Mouse (Mus musculus): ENCODE results near the gene Hist1h2ae. TPM values are rescaled to one million over a fixed set of nuclear protein-coding genes. Genes with fewer than 3 reads are reported as not detected.
A peak's percentile ranks its signal among the peaks of the same experiment; 100 is the strongest.
"Not testable (repeated sequence)": the region's sequence is repeated elsewhere in the genome, so short reads cannot be mapped to it uniquely, and the experiment has no call there.

Gene Hist1h2ae
- total RNA-seq, 1 experiment from 2014 or later, result 15.5 TPM

- no peak for DNase-seq
Observed at GRCm38 (mm10) chr13:23562699-23563462, 8.1 kb downstream of the Hist1h2ae start.

DNA sequence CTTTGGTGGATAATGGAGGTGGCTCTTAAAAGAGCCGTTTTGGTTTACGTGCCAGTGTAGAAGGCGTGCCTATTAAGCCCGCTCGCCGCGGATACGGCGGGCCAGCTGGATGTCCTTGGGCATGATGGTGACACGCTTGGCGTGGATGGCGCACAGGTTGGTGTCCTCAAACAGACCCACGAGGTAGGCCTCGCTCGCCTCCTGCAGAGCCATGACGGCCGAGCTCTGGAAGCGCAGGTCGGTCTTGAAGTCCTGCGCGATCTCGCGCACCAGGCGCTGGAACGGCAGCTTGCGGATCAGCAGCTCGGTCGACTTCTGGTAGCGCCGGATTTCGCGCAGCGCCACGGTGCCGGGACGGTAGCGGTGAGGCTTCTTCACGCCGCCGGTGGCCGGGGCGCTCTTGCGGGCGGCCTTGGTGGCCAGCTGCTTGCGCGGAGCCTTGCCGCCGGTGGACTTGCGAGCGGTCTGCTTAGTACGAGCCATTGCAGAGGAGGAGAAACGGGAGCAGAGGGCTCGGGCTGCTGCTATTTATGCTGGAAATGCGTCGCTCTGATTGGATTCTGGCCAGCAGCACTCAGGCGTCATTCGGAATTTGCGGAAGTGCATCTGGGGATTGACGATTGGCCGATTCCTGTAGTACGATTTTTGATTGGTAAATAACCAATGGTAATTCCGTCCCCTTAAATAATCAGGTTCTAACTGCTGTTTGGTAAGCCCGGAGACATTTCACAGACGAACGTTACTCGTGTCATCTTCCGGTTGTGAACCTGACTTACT is 8.9 kb downstream of the Hist1h2ae start, which contains the start of gene Hist1h3e:
Hist1h3e (minus strand) TSS at position 487 of the 777 bp plus-strand sequence.
- peak; percentile 84 for DNase-seq

DNA sequence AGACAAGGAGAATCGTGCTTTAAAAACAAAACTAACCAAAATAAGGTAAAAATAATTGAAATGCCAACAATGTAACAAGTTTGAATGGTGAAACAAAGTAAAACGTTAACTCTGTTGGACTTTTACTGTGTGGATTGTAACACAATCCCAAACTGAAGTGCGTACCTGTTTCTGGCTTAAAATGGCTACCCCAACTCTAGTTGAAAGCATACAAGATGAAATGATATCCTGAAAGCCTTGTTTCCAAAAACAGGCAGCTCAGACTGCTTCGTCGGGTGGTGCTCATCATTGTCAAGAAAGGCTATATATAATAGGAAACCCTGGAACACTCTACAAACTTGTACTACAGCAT is 9.5 kb downstream of the Hist1h2ae start:
- not testable (repeated sequence) for DNase-seq

- not testable (repeated sequence) for DNase-seq
Observed at GRCm38 (mm10) chr13:23560699-23561098, 10.3 kb downstream of the Hist1h2ae start.

GRCm38 (mm10) chr13:23556906-23557305 is 14.1 kb downstream of the Hist1h2ae start:
- no peak for DNase-seq

GRCm38 (mm10) chr13:23555839-23556416 is 15.1 kb downstream of the Hist1h2ae start:
- peak; percentile 30 for DNase-seq

GRCm38 (mm10) chr13:23554925-23555838 is 15.8 kb downstream of the Hist1h2ae start:
- peak; percentile 70 for DNase-seq

DNA sequence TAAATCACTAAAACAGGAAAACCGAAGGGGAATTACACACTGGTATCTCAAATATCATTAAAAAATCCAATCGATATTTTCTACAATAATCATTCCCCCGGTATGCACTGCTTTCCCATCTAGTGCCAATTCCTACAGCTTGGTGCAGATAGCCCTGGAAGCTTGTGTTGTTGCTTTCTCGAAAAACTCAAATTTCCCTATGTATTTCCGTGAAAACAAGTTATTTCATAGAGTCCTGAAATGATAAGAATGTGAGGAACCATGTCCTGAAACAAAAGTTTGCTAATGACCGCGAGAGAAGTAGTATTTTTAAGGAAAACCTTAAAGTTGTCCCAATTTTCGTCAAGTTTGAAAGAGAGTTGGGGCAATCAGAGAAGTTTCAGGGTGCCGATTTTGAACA is 16.6 kb downstream of the Hist1h2ae start:
- no peak for DNase-seq

GRCm38 (mm10) chr13:23552962-23553361 is 18.1 kb downstream of the Hist1h2ae start, which contains the start of gene Hist1h1d:
Gene Hist1h1d (plus strand): TSS chr13:23553262.
- no peak for DNase-seq

GRCm38 (mm10) chr13:23551931-23552914 is 18.8 kb downstream of the Hist1h2ae start:
- DNase-seq, result no peak

DNA sequence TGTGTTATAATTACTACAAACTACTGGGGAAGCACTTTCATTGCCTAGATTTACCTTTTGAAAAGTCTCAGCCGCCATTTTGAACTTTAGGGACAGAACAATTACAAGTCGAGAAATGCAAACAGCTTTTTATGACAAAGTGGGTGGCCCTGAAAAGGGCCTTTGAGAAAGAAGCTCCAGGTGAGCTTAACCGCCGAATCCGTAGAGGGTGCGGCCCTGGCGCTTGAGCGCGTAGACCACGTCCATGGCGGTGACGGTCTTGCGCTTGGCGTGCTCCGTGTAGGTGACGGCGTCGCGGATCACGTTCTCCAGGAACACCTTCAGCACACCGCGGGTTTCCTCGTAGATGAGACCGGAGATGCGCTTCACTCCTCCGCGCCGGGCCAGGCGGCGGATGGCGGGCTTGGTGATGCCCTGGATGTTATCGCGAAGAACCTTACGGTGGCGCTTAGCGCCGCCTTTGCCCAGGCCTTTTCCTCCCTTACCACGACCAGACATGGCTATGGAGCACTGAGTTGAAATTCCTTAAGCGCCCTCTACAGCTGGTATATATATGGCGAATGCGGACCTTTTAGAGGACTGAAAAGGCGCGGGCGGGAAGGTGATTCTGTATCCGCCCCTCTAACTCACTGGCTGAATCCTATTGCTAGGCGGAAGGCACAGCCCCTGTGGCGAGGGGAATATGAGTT is 19.7 kb downstream of the Hist1h2ae start, which contains the start of gene Hist1h4f:
Hist1h4f (minus strand) TSS at position 503 of the 689 bp plus-strand sequence.
- peak; percentile 70 for DNase-seq

DNA sequence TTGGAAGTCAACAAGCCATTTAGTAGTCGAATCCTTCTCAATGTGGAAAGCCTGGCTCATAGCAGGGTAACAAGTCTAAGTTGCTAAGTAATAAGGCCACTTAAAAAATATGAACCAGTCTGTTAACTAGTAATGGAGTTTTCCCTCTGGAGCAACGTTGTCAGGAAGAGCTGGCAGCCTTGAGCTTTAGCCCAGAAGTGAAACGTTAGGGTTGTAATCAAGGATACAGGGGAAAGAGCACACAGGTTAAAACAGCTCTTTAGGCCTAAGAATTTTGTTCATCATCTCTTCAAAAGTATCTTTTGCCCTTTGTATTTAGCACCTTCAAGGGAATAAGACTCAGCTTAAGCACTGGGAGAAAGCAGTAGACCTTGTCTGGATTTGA is 20.3 kb downstream of the Hist1h2ae start:
- DNase-seq, result no peak

DNA sequence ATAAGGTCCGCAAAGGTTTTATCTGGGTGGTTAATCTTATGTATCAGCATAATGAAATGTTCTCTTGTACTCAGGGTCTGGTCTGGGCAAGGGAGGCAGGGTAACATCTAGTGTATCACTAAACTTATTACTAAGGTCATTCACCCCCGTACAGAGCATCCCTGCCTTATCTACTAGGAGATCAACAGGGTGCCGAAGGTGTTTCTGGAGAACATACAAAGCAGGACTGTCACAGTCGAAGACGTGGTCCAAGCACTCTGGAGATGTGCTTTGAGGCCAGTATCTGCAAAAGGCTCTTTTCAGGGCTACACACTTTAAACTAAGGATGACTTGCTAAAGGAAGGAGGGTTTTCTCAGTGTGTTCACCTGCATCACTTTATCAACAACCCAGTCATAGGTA is 24.3 kb downstream of the Hist1h2ae start:
- DNase-seq, result no peak

GRCm38 (mm10) chr13:23544787-23545120 is 26.3 kb downstream of the Hist1h2ae start:
- not testable (repeated sequence) for DNase-seq

GRCm38 (mm10) chr13:23543965-23544786 is 26.8 kb downstream of the Hist1h2ae start, which contains the start of gene Hist1h3f:
Gene Hist1h3f (plus strand): TSS chr13:23544052.
- peak; percentile 53 for DNase-seq

DNA sequence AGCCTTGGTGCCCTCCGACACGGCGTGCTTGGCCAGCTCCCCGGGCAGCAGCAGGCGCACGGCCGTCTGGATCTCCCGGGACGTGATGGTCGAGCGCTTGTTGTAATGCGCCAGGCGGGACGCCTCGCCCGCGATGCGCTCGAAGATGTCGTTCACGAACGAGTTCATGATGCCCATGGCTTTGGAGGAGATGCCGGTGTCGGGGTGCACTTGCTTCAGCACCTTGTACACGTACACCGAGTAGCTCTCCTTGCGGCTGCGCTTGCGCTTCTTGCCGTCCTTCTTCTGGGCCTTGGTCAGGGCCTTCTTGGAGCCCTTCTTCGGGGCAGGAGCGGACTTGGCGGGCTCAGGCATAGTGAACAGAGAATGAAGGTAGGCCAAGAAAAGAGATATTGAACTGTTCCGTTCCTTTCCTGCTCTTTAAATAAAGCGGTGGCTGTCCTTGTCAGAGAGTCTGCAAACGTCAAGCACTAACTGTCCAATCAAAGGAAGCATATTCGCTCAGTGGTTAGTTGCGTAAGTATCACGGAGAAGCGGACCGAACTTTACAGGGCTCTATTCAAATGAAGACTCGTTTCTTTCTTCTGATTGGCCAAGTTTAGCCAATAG is 27.9 kb downstream of the Hist1h2ae start, which contains the start of gene Hist1h2bh:
Hist1h2bh (minus strand) TSS at position 394 of the 609 bp plus-strand sequence.
- DNase-seq, result peak; percentile 22

- DNase-seq, result not testable (repeated sequence)
Observed at GRCm38 (mm10) chr13:23542225-23542980, 28.6 kb downstream of the Hist1h2ae start.

DNA sequence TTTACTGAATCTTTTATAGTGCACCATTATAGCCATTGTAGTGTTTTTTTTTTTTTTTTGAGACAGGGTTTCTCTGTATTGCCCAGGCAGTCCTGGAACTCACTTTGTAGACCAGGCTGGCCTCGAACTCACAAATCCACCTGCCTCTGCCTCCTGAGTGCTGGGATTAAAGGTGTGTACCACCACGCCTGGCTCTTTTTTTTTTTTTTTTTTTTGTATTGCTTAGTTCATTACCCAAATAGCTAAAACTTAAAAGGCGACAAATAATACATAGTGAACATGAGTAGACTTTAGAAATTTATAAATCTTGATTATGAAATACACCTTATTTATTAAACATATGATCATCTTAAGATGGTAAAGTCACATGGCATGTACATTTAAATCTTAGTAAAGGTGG is 29.5 kb downstream of the Hist1h2ae start:
- DNase-seq, result no peak

Data from adrenal gland, postnatal 25 days (tissue).